Mouse (Mus musculus) intestine, postnatal 0 days (tissue): Measurements from ENCODE around the gene Rbms1. TPM values are rescaled to one million over a fixed set of nuclear protein-coding genes. Genes with fewer than 3 reads are reported as not detected.

Experiments used
- ATAC-seq: fragments of 200-750 bp; cut with Nextera tagmentation; 2 replicates; pipeline ENCODE4 v1.8.0; 2017; ENCODE audit warnings: mild to moderate bottlenecking, moderate TSS enrichment, moderate library complexity
- H3K27ac ChIP-seq: fragments of 300-500 bp; sonication (generic); 2 replicates; pipeline ENCODE4 v1.5.1; 2014; ENCODE audit warnings: mild to moderate bottlenecking, low read depth, low read length, moderate library complexity
- H3K27me3 ChIP-seq: fragments of 300-500 bp; sonication (generic); replicated peaks from 2 replicates; pipeline ENCODE4 v1.6.1; 2014; ENCODE audit warnings: low read length, mixed read lengths; ENCODE audit not compliant: control insufficient read depth, insufficient read depth
- H3K36me3 ChIP-seq: fragments of 300-500 bp; sonication (generic); 2 replicates; pipeline ENCODE4 v1.6.1; 2014; ENCODE audit warnings: mild to moderate bottlenecking, moderate library complexity; ENCODE audit not compliant: control insufficient read depth, insufficient read depth
- H3K4me1 ChIP-seq: fragments of 300-500 bp; sonication (generic); replicated peaks from 2 replicates; pipeline ENCODE4 v1.6.1; 2014; ENCODE audit warnings: antibody characterized with exemption, low read length, mixed read lengths; ENCODE audit not compliant: control insufficient read depth, insufficient read depth
- H3K4me2 ChIP-seq: fragments of 300-500 bp; sonication (generic); replicated peaks from 2 replicates; pipeline ENCODE4 v1.6.1; 2014; ENCODE audit warnings: low read depth, mild to moderate bottlenecking, moderate library complexity
- H3K4me3 ChIP-seq: fragments of 300-500 bp; sonication (generic); 2 replicates; pipeline ENCODE4 v1.5.1; 2014; ENCODE audit warnings: low read depth, low read length
- H3K9ac ChIP-seq: fragments of 300-500 bp; sonication (generic); 2 replicates; pipeline ENCODE4 v1.6.1; 2014; ENCODE audit warnings: mild to moderate bottlenecking, low read depth, low read length
- H3K9me3 ChIP-seq: fragments of 300-500 bp; sonication (generic); 2 replicates; pipeline ENCODE4 v1.6.1; 2016; ENCODE audit warnings: mixed run types; ENCODE audit not compliant: control insufficient read depth
- CTCF ChIP-seq: sonication (generic); IDR thresholded peaks from 2 replicates; pipeline ENCODE4 v1.5.1; 2016; ENCODE audit warnings: low read depth, mild to moderate bottlenecking, control low read depth, antibody characterized with exemption, moderate library complexity
- WGBS: fragments of 180-500 bp; shearing (Covaris S2); extraction: QIAGEN DNeasy Blood & Tissue Kit; methylation state at CpG from one replicate; pipeline ENCODE4 v1.1.7; 2014; 5-methylcytosine and 5-hydroxymethylcytosine counted together
- polyA plus RNA-seq: library from polyadenylated mRNA; unstranded; fragments of >200 nt; fragmentation: Nextera tagmentation; extraction: Ambion mirVana; gene quantifications from 2 replicates; pipeline ENCODE4 v1.2.1, GENCODE M21; 2015

The Rbms1 gene
- polyA plus RNA-seq, 1 experiment from 2014 or later: 41.4 TPM

DNA sequence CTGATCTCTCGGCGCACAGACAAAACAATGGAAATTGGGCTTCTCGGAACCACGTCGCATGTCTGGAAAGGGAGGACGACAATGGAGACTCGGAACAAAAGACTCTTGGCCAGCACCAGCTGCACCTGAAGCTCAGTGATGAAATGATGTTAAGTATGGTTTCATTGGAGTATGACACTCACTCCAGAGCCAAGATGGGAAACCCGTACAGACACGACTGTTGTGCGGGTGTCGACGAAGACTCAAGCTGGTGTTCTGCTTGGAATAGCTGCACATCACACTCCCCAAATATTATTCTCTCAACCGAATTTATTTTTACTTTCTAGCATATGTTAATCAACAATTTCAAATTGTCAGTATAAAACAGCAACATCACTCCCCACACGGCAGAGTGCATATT, 26.1 kb downstream of the Rbms1 start:
- Histone ChIP-seq H3K4me2 (no peak overlapping the region), H3K4me3 (no peak overlapping the region), H3K27ac (no peak overlapping the region), H3K9ac (no peak overlapping the region), H3K9me3 (no peaks in the 10 kb centered on the region), H3K36me3 (no peaks in the 10 kb centered on the region), H3K4me1 (no peaks in the 10 kb centered on the region), H3K27me3 (no peaks in the 10 kb centered on the region)
- TF ChIP-seq CTCF: no peak
- no peak for ATAC-seq
- 82% methylated on average over 14 of the region's 14 CpGs for WGBS

DNA sequence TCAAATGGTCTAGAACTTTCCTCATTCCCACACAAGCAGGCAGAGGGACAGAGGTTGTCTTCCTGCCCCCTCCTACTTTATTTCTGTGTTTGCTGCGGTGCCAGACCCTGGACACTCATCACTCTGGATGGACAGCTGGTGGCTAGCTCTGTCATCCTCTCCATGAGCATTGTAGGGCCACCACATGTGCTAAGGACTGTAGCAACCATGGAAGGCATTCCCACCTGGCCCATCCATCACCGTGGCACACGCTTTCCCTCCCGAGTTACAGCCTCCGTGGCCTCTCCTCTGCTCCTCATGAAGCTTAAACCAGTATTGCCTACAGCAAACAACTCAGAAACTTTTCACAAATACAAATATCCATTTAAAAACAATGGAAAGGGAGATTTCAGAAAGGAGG, 34.0 kb downstream of the Rbms1 start:
- WGBS: 97% methylated on average over 5 of the region's 5 CpGs
- Histone ChIP-seq H3K4me2 (no peak overlapping the region), H3K4me3 (no peak overlapping the region), H3K4me1 (no peaks in the 10 kb centered on the region), H3K27ac (no peak overlapping the region), H3K9ac (no peak overlapping the region), H3K27me3 (no peaks in the 10 kb centered on the region), H3K9me3 (no peaks in the 10 kb centered on the region), H3K36me3 (no peaks in the 10 kb centered on the region)
- TF ChIP-seq CTCF: no peak
- no peak for ATAC-seq

DNA sequence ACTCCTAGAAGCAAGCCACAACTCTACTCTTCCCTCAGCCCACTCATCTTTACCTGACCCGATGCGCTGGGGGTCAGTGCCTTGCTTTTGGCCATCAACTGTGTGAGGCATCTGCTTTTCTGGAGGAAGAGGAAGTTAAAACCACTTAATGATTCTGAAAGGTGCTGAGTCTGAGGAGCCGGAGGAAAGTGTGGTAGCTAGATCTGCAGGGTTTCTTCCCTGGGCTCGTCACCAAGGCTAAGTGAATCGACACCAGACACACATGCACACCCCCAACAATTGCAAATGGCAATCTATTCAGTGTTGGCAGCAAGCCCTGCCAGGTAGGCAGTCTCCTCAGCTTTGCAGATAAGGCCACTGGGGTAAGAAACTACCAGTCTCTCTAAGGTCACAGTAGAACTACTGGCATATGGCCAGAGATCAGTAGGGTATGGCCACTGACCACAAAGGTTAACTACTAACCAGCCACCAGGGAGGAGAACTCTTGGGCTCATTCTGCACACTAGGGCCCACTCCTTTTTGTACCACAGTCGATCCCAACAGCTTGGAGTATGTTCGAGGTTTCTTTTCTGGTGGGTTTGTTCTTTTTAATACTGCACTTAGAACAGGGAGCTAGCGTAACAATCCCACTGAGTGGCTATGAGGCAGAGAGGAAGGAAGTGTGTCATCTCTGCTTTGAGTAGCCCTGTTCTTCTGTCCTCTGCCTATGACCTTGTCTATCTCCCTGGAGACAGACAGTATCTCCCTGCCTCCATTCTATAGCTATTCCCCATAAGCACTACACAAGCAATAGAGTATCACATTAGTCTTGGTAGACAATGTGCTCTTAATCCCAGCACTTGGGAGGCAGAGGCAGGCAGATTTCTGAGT, 34.9 kb downstream of the Rbms1 start:
- H3K4me3 ChIP-seq: no peak overlapping the region
- H3K27me3 ChIP-seq: no peaks in the 10 kb centered on the region
- no peak overlapping the region for H3K9ac ChIP-seq
- no peaks in the 10 kb centered on the region for H3K4me1 ChIP-seq
- no peak for ATAC-seq
- no peak overlapping the region for H3K27ac ChIP-seq
- 86% methylated on average over 8 of the region's 8 CpGs for WGBS
- H3K4me2 ChIP-seq: no peak overlapping the region
- H3K36me3 ChIP-seq: no peaks in the 10 kb centered on the region
- no peak for TF ChIP-seq CTCF
- no peaks in the 10 kb centered on the region for H3K9me3 ChIP-seq

- WGBS: 76% methylated on average over 5 of the region's 5 CpGs
- Histone ChIP-seq H3K9me3 (no peaks in the 10 kb centered on the region), H3K4me2 (no peak overlapping the region), H3K9ac (no peak overlapping the region), H3K4me1 (peaks cover 1% of the 10 kb centered on the region; the same call in 1 of the 2 replicates), H3K4me3 (no peak overlapping the region), H3K27ac (no peak overlapping the region), H3K27me3 (no peaks in the 10 kb centered on the region), H3K36me3 (no peaks in the 10 kb centered on the region)
- TF ChIP-seq CTCF: no peak
- ATAC-seq: no peak
Measured at GRCm38 (mm10) chr2:60925063-60925462, 37.9 kb downstream of the Rbms1 start.

DNA sequence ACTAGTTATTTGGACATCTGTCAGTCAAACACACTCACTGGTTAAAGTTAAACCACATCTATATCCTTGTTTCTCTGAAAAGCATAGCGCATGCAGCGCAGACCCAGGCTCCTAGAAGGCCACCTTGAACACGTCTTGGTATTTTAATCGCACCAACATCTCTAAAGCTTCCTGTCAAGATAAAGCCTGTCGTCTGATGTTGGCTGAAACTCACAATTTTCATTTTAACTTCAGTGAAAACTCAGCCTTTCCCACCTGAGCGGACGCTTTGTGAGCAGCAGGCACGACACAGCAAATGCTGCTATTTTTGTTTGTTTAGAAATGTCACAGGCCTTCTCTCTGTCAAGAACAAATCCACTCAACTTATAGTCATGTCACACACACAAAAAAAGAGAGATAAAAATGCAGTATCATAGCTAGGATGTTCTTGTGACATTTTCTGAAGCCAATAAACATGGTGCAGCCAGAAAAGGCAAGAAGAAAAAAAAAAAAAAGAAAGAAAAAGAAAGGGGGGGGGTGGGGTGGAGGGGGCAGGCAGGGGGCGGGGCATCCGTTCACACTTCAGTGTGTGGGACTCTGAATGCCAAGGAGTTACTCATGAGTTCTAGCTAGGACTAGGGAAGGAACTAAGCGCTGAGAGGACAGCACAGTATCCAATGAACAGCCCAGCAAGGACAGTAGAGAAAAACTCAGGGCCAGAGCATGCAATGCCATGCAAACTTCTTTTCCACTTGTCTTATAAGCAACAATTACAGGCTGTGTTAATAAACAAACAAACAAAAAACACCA, 39.0 kb downstream of the Rbms1 start:
- TF ChIP-seq CTCF: no peak
- Histone ChIP-seq H3K27ac (no peak overlapping the region), H3K4me3 (no peak overlapping the region), H3K9ac (no peak overlapping the region), H3K4me1 (peaks cover 2% of the 10 kb centered on the region; the same call in 1 of the 2 replicates), H3K27me3 (no peaks in the 10 kb centered on the region), H3K9me3 (no peaks in the 10 kb centered on the region), H3K36me3 (no peaks in the 10 kb centered on the region), H3K4me2 (no peak overlapping the region)
- WGBS: 69% methylated on average over 11 of the region's 11 CpGs
- no peak for ATAC-seq

- no peaks in the 10 kb centered on the region for H3K27me3 ChIP-seq
- no peak overlapping the region for H3K27ac ChIP-seq
- no peaks in the 10 kb centered on the region for H3K9me3 ChIP-seq
- no peaks in the 10 kb centered on the region for H3K36me3 ChIP-seq
- no peak for TF ChIP-seq CTCF
- H3K4me3 ChIP-seq: no peak overlapping the region
- H3K4me1 ChIP-seq: peaks cover 2% of the 10 kb centered on the region; the same call in 1 of the 2 replicates
- 48% methylated on average over 6 of the region's 6 CpGs for WGBS
- H3K4me2 ChIP-seq: no peak overlapping the region
- ATAC-seq: no peak
- H3K9ac ChIP-seq: no peak overlapping the region
Measured at GRCm38 (mm10) chr2:60923111-60923510, 39.9 kb downstream of the Rbms1 start.
